Mouse (Mus musculus): ENCODE data around the gene Cdk11b. TPM values are rescaled to one million over a fixed set of nuclear protein-coding genes. Genes with fewer than 3 reads are reported as not detected.
A peak's percentile ranks its signal among the peaks of the same experiment; 100 is the strongest.

Cdk11b gene
- 39.9 and 42.8 TPM in 2 replicates for polyA plus RNA-seq (2014; fragmentation: Nextera tagmentation; extraction: Ambion mirVana)

DNA sequence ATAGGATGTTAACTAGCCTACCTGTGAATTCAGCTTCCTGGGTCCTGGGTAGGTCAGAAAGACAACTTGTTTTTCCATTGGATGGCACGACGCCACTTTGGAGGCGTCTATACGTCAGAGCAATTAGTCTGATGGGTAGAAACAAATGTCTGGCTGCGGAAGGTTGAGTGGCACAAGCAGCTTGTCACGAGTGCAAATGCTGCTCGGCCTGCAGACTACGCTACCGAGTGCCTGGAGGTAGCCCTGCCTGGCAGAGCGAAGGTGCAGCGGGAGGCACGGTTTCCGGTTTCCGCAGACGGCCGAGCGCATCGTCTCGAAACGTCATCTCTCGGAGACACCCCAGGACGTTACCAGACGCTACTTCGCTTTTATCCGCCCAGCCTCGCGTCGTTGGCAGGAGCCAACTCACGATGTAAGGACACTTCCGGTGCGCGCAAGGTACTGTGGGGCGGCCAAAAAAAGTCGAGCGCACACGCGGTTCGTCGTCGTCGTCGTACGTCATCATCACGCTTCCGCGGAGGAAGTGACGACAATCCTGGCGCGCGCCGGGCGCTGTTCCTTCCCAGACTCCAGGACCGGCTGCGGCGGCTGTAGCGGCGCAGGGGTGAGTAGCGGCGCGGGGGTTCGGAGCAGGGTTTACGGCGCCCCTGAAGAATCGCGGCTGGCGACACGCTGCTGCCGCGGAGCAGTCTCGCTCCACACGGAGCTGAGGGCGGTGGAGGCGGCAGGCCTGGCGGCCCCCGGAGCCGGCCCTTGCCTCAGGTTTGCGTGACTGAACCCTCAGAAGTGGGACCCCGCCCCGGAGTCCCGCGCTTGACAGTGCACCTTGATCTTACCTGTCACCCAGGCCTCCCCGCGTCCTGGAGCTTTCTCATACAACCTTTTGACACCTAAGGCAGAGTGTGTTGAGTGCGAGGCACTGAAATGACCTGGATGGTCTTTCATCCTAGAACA, at the start of gene Cdk11b:
Gene Cdk11b (plus strand): TSS at position 517 of the 954 bp plus-strand sequence.
- Histone ChIP-seq H3K27ac (ENCODE audit: low read depth, low read length) (peak within 1 kb of the TSS; percentile 81), H3K36me3 (ENCODE audit: control insufficient read depth, insufficient read depth, low read length) (peaks cover 56% of the 10 kb centered on the region), H3K4me2 (ENCODE audit: low read length) (peak within 1 kb of the TSS; percentile 80), H3K4me3 (ENCODE audit: low read depth, low read length) (peak within 1 kb of the TSS; percentile 84), H3K9me3 (replicated peaks; ENCODE audit: control insufficient read depth, low read length) (no peaks in the 10 kb centered on the region), H3K27me3 (replicated peaks; ENCODE audit: control insufficient read depth, insufficient read depth, low read length) (no peaks in the 10 kb centered on the region), H3K9ac (ENCODE audit: low read length) (peak within 1 kb of the TSS; percentile 71), H3K4me1 (ENCODE audit: control insufficient read depth, insufficient read depth, low read length) (peaks cover 8% of the 10 kb centered on the region; the same call in 1 of the 2 replicates)
- peak; percentile 100 for DNase-seq (ENCODE audit: low spot score)
- WGBS: under 1% methylated on average over 84 of the region's 84 CpGs
- peak; percentile 100 for ATAC-seq

- Histone ChIP-seq H3K27ac (ENCODE audit: low read depth, low read length) (no peak overlapping the region), H3K9ac (ENCODE audit: low read length) (no peak overlapping the region), H3K4me1 (ENCODE audit: control insufficient read depth, insufficient read depth, low read length) (no peaks in the 10 kb centered on the region), H3K9me3 (replicated peaks; ENCODE audit: control insufficient read depth, low read length) (no peaks in the 10 kb centered on the region), H3K36me3 (ENCODE audit: control insufficient read depth, insufficient read depth, low read length) (peaks cover 39% of the 10 kb centered on the region), H3K4me2 (ENCODE audit: low read length) (no peak overlapping the region), H3K4me3 (ENCODE audit: low read depth, low read length) (no peak overlapping the region), H3K27me3 (replicated peaks; ENCODE audit: control insufficient read depth, insufficient read depth, low read length) (no peaks in the 10 kb centered on the region)
- DNase-seq (ENCODE audit: low spot score) (no peak), ATAC-seq (no peak)
- 93% methylated on average over 11 of the region's 11 CpGs for WGBS
Observed at GRCm38 (mm10) chr4:155574931-155575330, 49.7 kb upstream of the Cdk11b start.

GRCm38 (mm10) chr4:155575521-155575920, 49.1 kb upstream of the Cdk11b start:
- Histone ChIP-seq H3K36me3 (ENCODE audit: control insufficient read depth, insufficient read depth, low read length) (peaks cover 37% of the 10 kb centered on the region), H3K4me1 (ENCODE audit: control insufficient read depth, insufficient read depth, low read length) (no peaks in the 10 kb centered on the region), H3K27me3 (replicated peaks; ENCODE audit: control insufficient read depth, insufficient read depth, low read length) (no peaks in the 10 kb centered on the region), H3K9me3 (replicated peaks; ENCODE audit: control insufficient read depth, low read length) (no peaks in the 10 kb centered on the region), H3K27ac (ENCODE audit: low read depth, low read length) (no peak overlapping the region), H3K4me3 (ENCODE audit: low read depth, low read length) (no peak overlapping the region), H3K4me2 (ENCODE audit: low read length) (no peak overlapping the region), H3K9ac (ENCODE audit: low read length) (no peak overlapping the region)
- DNase-seq (ENCODE audit: low spot score) (no peak), ATAC-seq (no peak)
- 84% methylated on average over 8 of the region's 8 CpGs for WGBS

DNA sequence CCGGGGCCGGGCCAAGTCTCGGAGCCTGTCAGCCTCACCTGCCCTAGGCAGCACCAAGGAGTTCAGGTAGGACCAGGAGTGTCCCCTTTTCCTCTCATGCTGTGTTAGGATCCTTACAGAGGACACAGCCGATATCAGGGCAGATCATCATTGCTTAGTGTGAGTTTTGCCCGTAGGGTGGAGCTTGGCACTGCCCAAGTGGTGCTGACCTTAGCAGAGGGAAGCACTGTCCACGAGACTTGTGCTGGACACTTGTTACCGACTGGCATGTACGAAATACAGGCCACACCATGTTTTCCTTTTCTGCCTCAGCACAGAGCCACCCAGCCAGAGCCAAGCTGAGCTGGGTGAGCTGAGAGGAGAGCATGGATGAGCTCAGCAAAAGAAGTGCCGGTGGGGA, 47.5 kb upstream of the Cdk11b start:
- no peaks in the 10 kb centered on the region for H3K9me3 ChIP-seq (replicated peaks; ENCODE audit: control insufficient read depth, low read length)
- ATAC-seq (no peak), DNase-seq (ENCODE audit: low spot score) (no peak)
- WGBS: 94% methylated on average over 9 of the region's 9 CpGs
- no peak overlapping the region for H3K4me3 ChIP-seq (ENCODE audit: low read depth, low read length)
- H3K4me2 ChIP-seq (ENCODE audit: low read length): no peak overlapping the region
- peaks cover 42% of the 10 kb centered on the region for H3K36me3 ChIP-seq (ENCODE audit: control insufficient read depth, insufficient read depth, low read length)
- H3K9ac ChIP-seq (ENCODE audit: low read length): no peak overlapping the region
- no peaks in the 10 kb centered on the region for H3K27me3 ChIP-seq (replicated peaks; ENCODE audit: control insufficient read depth, insufficient read depth, low read length)
- H3K4me1 ChIP-seq (ENCODE audit: control insufficient read depth, insufficient read depth, low read length): no peaks in the 10 kb centered on the region
- no peak overlapping the region for H3K27ac ChIP-seq (ENCODE audit: low read depth, low read length)

DNA sequence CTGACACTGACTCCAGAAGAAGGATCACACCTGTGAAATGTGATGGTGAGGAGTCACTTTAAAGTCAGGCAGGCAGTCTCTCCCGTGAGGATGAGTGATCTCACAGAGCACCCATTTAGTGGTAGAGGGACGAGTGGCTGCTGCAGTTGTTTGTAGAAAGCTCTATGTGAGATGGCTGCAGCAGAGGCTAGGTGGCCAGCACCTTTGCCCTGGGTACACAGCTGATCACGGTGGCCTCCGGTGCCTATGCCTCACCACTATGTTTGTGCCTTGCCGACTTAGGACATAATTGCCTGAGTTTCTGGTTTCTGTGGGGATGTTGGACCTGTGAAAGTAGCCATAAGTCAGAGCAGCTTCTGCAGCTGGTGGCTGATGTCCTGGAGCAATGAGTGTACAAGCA, 46.9 kb upstream of the Cdk11b start:
- Histone ChIP-seq H3K4me2 (ENCODE audit: low read length) (no peak overlapping the region), H3K36me3 (ENCODE audit: control insufficient read depth, insufficient read depth, low read length) (peaks cover 47% of the 10 kb centered on the region), H3K27me3 (replicated peaks; ENCODE audit: control insufficient read depth, insufficient read depth, low read length) (no peaks in the 10 kb centered on the region), H3K4me1 (ENCODE audit: control insufficient read depth, insufficient read depth, low read length) (no peaks in the 10 kb centered on the region), H3K9ac (ENCODE audit: low read length) (no peak overlapping the region), H3K4me3 (ENCODE audit: low read depth, low read length) (no peak overlapping the region), H3K9me3 (replicated peaks; ENCODE audit: control insufficient read depth, low read length) (no peaks in the 10 kb centered on the region), H3K27ac (ENCODE audit: low read depth, low read length) (no peak overlapping the region)
- DNase-seq (ENCODE audit: low spot score) (no peak), ATAC-seq (no peak)
- WGBS: 89% methylated on average over 5 of the region's 5 CpGs

DNA sequence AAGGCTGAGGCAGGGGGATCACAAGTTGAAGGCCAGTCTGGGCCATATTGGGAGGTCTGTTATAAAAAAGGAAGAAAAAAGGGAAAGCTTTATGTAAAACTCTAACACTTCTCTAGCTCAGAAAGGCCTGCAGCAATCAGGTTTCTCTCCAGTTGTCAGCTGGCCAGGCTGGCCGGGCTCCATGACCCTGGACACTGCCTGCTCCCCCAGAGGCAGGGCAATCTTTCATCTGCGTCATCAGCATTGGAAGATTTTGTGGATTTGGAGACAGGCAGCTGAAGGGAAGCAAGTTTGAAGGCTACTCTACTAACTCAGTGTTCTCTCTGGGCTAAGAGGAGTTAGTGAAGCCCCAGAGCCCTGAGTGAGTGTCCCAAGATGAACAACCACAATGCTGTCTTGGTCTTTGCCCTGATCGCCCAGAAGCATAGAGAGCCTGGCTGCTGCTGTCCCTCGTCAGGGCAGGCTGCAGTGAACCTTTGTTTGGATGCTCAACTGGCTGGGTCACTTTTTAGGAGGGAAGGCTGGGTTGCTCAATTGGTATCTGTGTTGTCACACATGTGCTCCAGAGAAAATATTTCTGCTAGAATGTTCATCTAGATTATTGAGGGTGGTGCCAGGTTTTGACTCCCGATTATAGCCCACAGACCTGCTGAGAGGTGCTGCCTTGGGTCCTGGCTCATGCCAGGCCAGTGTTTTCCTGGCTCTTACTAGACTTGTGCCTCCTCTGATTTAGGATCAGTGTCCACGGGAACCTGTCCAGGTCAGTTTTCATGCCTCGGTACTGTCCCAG, 46.1 kb upstream of the Cdk11b start:
- Histone ChIP-seq H3K4me3 (ENCODE audit: low read depth, low read length) (no peak overlapping the region), H3K27me3 (replicated peaks; ENCODE audit: control insufficient read depth, insufficient read depth, low read length) (no peaks in the 10 kb centered on the region), H3K9ac (ENCODE audit: low read length) (no peak overlapping the region), H3K9me3 (replicated peaks; ENCODE audit: control insufficient read depth, low read length) (no peaks in the 10 kb centered on the region), H3K36me3 (ENCODE audit: control insufficient read depth, insufficient read depth, low read length) (peaks cover 51% of the 10 kb centered on the region), H3K4me1 (ENCODE audit: control insufficient read depth, insufficient read depth, low read length) (no peaks in the 10 kb centered on the region), H3K4me2 (ENCODE audit: low read length) (no peak overlapping the region), H3K27ac (ENCODE audit: low read depth, low read length) (no peak overlapping the region)
- DNase-seq (ENCODE audit: low spot score): no peak
- 90% methylated on average over 7 of the region's 7 CpGs for WGBS
- no peak for ATAC-seq

- Histone ChIP-seq H3K9ac (ENCODE audit: low read length) (no peak overlapping the region), H3K9me3 (replicated peaks; ENCODE audit: control insufficient read depth, low read length) (no peaks in the 10 kb centered on the region), H3K4me1 (ENCODE audit: control insufficient read depth, insufficient read depth, low read length) (no peaks in the 10 kb centered on the region), H3K27me3 (replicated peaks; ENCODE audit: control insufficient read depth, insufficient read depth, low read length) (no peaks in the 10 kb centered on the region), H3K36me3 (ENCODE audit: control insufficient read depth, insufficient read depth, low read length) (peaks cover 69% of the 10 kb centered on the region), H3K27ac (ENCODE audit: low read depth, low read length) (no peak overlapping the region), H3K4me2 (ENCODE audit: low read length) (no peak overlapping the region), H3K4me3 (ENCODE audit: low read depth, low read length) (no peak overlapping the region)
- DNase-seq (ENCODE audit: low spot score): peak; percentile 73
- whole genome bisulfite sequencing: 19% methylated on average over 1 of the region's 1 CpGs
- ATAC-seq: no peak
Observed at GRCm38 (mm10) chr4:155580420-155580819, 44.2 kb upstream of the Cdk11b start.

DNA sequence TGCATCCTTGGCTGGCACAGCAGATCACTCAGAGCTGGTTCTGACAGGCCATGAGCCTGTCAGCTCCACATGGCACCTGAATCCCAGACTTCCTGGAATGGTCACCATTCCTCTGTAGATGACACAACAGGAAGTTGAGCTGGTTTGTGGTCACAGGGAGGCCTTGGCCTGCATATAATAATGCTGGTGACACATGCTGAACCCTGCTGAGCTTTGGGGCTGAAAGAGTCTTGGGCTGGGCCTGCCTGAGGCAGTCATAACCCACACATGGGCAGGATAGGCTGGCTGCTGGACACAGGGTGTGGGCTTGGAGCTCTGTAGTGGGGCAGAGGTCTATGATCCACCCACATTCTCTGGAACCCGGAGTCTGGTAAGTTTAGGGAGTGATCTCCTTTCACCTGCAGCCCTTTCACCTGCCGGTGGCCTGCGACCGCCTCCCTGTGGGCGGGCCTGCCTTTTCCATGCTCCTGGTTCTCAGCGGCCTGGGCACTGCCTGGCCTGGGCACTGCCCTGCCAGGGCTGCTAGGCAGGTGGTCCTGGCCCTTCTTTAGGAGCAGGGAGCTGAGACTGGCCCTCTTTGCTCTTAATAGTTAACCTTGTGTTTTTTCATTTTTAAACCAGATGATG, 42.3 kb upstream of the Cdk11b start:
- H3K9me3 ChIP-seq (replicated peaks; ENCODE audit: control insufficient read depth, low read length): no peaks in the 10 kb centered on the region
- 92% methylated on average over 6 of the region's 6 CpGs for WGBS
- no peak overlapping the region for H3K4me3 ChIP-seq (ENCODE audit: low read depth, low read length)
- H3K36me3 ChIP-seq (ENCODE audit: control insufficient read depth, insufficient read depth, low read length): peaks cover 70% of the 10 kb centered on the region
- H3K4me1 ChIP-seq (ENCODE audit: control insufficient read depth, insufficient read depth, low read length): no peaks in the 10 kb centered on the region
- DNase-seq (ENCODE audit: low spot score) (no peak), ATAC-seq (no peak)
- H3K27me3 ChIP-seq (replicated peaks; ENCODE audit: control insufficient read depth, insufficient read depth, low read length): no peaks in the 10 kb centered on the region
- H3K27ac ChIP-seq (ENCODE audit: low read depth, low read length): no peak overlapping the region
- no peak overlapping the region for H3K9ac ChIP-seq (ENCODE audit: low read length)
- H3K4me2 ChIP-seq (ENCODE audit: low read length): no peak overlapping the region

Measured in forebrain, embryonic 14.5 days (tissue).